Mouse (Mus musculus) heart, adult 2 months (tissue): Measurements from ENCODE around the gene Nrarp.

Source experiments
- CTCF ChIP-seq: fragments of 200-600 bp; IDR thresholded peaks from 2 replicates; pipeline ENCODE4 v1.8.1; 2022; ENCODE audit warnings: antibody characterized with exemption, mild to moderate bottlenecking, moderate library complexity
- POLR2A ChIP-seq: fragments of 200-500 bp; IDR thresholded peaks from 2 replicates; pipeline ENCODE4 v1.6.1; 2011; ENCODE audit warnings: mild to moderate bottlenecking, low read depth, low read length, control low read depth; ENCODE audit not compliant: insufficient read depth

GRCm38 (mm10) chr2:25173821-25174220, 6.7 kb upstream of the Nrarp start:
- TF ChIP-seq CTCF (no peak), POLR2A (no peak)
